Mouse (Mus musculus) stomach, postnatal 0 days (tissue): Measurements from ENCODE around the gene Bag6.

Experiments used
- CTCF ChIP-seq: IDR thresholded peaks from 2 replicates; pipeline ENCODE4 v1.5.1; 2016; ENCODE audit warnings: antibody characterized with exemption, low read depth, mild to moderate bottlenecking, moderate library complexity
- EP300 ChIP-seq: optimal IDR thresholded peaks from 2 replicates; pipeline ENCODE3; 2016; ENCODE audit warnings: antibody characterized with exemption

GRCm38 (mm10) chr17:35167794-35168193 lies 32.8 kb downstream of the Bag6 start:
- TF ChIP-seq CTCF = no peak
- no peak for TF ChIP-seq EP300
